Mouse (Mus musculus) megakaryocyte, embryonic 14.5 days (primary cell): ENCODE results near the gene Ttll11.

Experiments
- FLI1 ChIP-seq: IDR thresholded peaks from 2 replicates; pipeline ENCODE4 v1.6.1; 2012; ENCODE audit warnings: low read length, inconsistent platforms, mixed read lengths
- GATA1 ChIP-seq: IDR thresholded peaks from 3 replicates; pipeline ENCODE4 v1.6.1; 2012; ENCODE audit warnings: mixed read lengths, low read length, inconsistent platforms, borderline replicate concordance

- TF ChIP-seq GATA1 (no peak), FLI1 (no peak)
These were observed 256.9 kb downstream of the Ttll11 start for GRCm38 (mm10) chr2:35722821-35723220.
